Mouse (Mus musculus) left cerebral cortex, adult 8-10 months (tissue): ENCODE data around the gene Hhat. TPM values are rescaled to one million over a fixed set of nuclear protein-coding genes. Genes with fewer than 3 reads are reported as not detected.

Experiments used
- DNase-seq, 2 experiments: peaks; one replicate each; pipeline ENCODE4 v3.0.0; 2022; ENCODE audit warnings: low spot score in 2 of 2
- total RNA-seq, 4 experiments: library from RNA; stranded (reverse); gene quantifications; 2 replicates each; pipeline ENCODE4 v1.2.4; 2022

Gene Hhat
- total RNA-seq, 4 experiments from 2014 or later = 2.2 to 2.6 (median 2.5) TPM

DNA sequence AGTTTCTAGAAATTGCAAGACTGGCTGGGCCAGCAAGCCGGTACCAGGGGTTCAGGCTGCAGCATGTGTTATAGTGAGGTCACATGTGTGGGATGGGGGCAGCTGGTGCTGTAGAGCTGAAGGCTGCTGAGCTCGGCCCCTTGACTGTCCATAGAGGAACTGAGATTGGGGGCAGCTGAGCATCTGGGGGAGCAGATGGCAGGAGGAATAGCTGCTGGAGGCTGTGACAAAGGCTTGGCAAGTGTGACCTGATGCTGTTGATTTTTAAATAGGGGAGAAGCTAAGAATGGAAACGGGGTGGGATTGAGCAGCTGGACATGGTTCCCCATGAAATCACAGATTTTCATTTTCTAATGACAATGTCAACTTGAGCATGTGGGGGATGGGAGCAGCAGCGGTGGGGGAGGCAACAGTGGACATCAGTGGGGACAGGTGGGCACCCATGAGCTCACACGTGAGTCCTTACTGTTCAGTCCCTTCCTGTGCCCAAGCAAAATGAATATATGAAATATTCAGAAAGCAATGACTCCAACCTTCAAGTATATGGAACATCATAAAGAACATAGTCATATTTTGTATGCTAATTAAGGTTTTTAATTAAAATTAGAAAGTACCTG, 212.9 kb downstream of the Hhat start:
- DNase-seq = no peak

DNA sequence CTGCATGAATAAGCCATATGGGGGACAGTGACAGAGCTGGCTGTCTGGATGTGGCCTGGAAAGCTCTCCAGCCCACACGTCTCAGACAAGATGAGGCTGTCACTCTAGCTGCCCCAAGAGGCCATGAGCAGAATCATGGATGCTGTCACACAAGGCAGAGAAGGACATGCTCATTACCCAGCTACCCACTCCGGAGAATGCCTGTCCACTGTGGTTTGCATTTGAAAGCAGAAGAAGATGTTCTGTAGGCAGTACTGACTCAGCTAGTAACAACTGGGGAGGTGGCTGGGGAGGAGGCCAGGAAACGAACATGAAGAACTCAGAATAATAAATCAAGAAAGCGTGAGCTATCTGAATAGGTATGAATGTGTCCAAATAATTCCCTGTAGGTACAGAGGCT, 215.5 kb downstream of the Hhat start:
- peak in 1 of 2 experiments; percentile 70 for DNase-seq

DNA sequence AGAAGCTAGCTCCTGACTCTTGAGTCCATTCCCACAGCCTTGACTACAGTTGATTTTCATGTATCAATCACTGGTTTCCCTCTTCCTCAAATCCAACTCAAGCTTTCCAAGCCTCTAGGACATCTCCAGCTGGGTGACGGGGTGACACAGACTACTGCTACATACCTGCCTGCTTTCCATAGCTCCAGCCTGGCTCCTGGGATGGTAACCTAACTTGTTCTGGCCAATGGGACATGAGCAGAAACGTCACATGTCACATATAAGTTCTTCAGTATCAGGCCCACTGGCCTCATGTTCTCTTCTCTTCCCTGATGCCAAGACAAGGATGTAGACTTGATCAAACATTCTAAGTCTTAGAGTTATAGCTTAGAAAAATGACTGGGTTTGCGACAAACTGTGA, 220.5 kb downstream of the Hhat start:
- no peak for DNase-seq

DNA sequence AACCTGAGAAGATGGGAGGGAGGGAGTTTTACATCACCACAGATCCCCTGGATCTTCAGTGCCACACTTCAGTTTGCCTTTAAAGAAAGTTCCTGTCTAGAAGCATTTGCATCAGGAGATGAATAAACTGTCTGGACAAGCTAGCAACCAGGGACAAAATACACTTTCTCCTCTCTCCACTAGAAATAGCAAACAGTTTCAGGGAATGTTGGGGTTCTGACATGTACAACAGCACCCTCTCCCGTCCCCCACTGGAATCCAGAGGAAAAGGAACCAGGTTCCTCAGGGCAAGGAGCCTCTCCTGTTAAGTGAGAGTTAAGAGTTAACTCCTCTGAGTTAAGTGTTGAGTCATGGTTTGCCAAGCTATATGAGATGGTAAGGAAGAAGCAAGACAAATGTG, 224.2 kb downstream of the Hhat start:
- DNase-seq = no peak

DNA sequence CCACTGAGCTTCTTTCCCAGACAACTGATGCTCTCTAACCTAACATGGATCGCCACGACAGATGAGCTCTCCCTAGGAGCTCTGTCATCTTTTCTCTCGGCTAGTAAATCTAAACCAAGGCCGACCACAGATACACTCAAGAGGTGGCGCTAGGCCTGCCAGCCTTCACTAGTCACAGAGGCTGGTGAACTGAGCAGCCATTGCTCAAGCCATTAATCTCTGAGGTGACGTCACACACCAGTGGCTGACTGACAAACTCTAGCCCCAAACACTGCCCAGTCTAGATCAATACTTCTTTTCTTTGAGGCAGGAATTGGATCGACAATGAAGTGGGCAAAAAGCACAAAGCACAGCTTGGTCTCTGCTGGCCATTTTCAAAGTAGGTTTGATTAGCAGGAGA, 226.1 kb downstream of the Hhat start:
- no peak for DNase-seq

DNA sequence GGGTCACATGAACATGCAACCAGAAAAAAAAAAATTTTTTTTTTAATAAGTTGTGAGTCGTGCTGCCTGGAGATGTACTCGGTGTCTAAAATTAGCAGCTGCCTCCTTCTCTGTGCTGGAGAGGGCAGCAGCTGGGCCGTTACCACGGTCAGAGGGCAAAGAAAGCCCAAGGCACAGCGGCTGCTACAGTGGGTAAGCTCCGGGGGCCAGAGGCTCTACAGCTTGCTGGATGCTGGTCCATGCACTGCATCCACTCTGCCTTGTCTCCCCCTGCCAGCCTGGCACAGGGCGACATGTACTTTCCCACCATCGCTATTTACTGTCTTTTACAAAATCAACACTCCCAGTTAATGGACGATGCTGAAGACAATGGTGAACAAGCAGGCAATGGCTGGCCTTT, 226.9 kb downstream of the Hhat start:
- no peak for DNase-seq

DNA sequence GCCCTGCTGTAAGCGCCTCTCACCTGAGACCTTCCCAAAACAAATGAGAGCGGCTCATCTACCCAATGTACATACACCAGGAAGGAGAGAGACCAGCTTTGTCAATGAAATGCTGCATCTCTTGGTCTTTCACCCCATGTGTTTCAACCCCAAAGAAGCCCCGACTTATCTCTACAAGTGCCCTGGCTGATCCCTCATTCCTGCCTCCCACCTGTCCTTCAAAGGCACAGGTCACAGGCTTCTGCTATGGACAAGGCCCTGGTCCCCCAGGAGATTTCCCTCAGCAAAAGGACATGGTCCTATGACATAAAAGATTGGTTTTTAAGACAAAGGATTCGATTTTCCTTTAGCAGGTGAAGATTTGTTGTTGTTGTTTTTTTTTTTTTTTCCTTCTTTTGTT, 227.3 kb downstream of the Hhat start:
- no peak for DNase-seq

DNA sequence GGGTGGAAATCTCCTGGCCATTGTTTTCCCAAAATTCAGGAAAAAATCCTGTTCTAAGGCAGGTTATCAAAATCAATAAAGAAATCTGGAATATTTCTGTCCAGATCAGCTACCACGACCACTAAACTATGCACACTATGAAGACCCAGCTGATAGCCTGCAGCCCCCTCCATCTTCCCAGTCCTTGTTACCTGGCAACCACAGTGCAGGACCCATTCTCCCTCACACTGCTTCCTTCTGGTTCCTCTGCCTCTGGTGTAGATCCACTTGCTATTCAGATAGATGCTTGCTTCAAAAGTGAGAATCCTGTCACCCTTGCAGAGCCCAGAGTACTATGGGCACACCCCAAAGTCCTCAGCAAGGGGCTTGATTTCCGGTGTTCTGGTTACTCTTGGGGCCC, 228.9 kb downstream of the Hhat start:
- no peak for DNase-seq

DNA sequence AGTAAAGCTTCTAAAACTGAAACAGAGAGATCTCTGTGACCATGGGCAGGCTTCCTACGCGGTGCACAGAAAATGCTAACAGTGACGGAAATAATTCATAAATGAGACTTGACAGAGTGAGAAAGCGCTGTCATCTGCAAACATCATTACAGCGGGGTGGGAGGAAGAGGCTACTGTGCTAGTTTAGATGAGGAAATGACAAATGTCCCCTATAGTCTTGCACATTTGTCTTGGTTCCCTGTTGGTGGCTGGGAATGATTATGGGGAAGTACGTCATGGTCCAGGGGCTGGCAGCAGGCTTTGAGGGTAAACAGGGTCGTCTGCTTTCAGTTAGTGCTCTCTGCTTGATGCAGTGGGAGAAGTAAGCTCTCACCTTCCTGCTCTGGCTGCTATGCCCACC, 233.9 kb downstream of the Hhat start:
- no peak for DNase-seq

DNA sequence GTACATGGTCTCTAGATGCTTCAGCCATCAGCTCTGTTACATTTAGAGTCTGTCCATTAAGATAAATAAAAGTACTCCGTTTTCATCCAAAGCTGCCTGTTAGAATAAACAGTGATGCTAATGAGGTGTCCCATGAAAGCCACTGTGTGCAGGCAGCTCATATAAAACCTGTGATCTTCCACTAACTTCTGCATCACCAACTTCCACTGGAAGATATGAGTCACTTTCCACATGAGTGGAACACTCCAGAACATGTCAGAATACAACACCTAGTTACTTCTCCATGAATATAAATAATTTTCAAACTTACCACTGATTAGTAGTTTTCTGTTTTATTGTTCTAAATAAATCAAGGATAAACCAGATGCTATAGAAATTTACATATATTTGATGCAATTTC, 234.6 kb downstream of the Hhat start:
- no peak for DNase-seq

DNA sequence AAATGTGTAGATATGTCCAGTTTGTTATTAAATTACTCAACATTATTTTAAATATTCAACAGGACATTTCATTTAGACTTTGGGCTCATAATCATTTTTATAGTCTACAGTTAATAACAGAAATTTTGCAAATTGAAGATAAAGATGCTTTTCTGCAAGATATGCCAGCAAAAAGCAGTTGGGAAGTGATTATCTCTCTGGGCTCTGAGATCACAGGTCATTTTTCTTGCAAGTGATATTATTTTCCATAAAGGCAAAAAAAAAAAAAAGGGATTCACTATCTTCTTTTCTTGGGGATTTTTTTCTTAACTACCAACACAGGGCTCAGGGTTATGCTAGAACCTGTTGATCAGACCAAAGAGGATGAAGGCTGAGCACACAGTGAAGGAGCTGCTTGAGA, 238.0 kb downstream of the Hhat start:
- no peak for DNase-seq

DNA sequence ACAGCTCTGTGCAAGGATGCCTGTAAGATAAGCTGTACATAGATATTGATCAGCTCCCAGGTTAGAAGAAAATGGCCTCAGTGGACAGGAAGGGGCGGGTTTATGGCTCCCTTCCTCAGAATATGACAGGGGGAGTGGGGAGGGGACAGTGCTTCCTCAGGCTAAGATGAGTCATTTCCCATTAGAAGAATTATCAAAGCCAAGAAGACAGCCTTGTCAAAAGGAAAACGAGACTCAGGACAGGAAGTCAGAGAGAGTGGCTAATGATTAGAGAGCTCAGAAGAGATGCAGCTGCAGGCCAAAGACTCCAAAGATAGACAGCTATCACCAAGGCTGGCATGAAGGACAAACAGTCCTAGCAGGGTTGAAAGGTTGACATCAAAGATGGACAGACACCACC, 238.8 kb downstream of the Hhat start:
- DNase-seq = no peak

DNA sequence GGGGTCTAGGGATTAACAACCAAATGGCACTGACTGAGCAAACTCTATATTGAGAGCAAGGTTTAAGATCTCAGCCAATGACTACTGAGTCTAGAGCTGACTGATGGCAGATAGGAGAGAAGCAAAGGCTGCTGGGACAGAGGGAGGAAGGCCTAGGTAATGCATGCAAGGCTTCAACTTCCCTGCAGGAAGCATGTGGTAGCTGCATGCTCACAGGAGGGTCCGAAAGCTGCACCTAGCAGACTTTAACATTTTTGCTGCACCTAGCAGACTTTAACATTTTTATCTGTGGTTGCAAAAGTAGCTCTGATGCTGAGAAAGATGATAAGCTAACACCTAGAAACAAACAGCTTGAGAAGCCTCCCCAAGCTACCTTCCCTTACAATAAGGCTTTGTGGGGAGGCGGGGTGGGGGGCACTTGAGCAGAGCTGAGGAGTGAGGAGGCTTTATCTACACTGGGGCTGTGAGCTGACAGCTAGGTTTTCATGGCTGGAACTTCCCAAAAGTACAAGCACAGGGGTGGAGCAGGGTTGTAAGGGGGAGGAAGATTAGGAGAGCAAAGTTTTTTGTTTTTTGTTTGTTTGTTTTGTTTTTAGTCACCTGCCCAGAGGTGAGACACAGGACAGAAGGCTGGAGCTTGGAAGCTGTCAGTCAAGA, 239.4 kb downstream of the Hhat start:
- DNase-seq = no peak

DNA sequence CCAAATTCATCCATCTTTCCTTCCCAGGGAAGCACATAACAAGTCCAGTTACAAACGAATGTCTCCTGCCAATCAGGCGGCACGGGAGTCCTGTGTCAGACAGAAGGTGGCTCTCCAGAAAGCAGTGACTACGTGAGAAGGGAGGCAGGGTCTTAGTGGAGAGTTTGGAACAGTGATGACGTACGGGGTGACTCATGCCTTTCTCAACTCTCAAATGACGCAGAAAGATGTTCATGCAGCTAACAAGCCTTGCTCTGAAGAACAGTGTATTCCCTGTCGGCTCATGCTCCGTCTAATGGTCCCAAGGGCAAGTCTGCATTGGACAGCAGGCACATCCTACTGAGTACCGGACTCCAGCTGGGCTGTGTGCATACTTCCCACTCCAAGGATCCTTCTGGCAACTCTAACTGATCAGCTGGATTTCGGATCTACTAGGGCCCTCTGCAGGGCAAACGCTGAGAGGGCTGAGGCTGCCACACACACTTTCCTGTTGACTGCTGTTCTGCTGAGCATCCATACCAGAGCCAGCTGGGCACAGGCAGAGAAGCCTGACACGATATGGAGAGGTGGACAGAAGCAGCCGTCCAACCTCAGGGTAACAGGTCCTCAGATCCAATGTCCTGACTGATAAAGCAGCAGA, 245.2 kb downstream of the Hhat start:
- DNase-seq = peak in 1 of 2 experiments; percentile 26

DNA sequence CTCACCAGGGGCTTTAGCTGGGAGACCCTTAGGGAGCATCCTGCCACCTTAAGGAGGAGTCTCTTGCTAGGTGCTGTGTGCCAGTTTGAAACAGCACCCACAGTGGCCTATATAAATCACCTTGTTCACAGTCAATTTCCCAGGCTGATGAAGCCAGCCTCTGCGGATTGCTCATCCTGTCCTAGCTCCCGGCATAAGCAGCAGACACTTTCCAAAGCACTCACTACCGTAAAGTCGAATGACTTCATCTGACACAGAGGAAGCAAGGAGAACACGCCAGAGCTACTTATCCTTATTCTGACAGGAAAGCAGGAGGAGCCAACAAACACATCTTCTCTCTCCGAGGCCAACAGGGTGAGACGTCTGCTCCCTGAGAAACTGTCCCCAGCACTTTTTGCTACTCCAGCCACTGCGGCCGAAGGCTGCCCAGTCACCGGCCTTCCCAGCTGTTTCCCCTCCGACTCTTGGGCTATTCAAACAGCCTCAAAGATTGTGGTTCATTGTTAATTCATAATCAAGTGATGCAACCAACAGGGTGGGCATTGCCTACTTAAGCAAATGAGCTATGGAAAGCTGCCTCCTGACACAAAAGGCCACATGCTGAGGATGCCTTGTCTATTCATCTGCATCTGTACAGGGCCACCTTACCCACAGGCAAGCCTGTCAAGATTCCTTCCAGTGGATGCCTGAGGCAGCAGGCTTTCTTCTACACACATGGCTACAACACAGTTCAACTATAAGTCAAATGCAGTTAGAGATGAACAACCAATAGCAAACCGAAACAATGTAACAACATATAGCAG, 248.4 kb downstream of the Hhat start:
- no peak for DNase-seq

DNA sequence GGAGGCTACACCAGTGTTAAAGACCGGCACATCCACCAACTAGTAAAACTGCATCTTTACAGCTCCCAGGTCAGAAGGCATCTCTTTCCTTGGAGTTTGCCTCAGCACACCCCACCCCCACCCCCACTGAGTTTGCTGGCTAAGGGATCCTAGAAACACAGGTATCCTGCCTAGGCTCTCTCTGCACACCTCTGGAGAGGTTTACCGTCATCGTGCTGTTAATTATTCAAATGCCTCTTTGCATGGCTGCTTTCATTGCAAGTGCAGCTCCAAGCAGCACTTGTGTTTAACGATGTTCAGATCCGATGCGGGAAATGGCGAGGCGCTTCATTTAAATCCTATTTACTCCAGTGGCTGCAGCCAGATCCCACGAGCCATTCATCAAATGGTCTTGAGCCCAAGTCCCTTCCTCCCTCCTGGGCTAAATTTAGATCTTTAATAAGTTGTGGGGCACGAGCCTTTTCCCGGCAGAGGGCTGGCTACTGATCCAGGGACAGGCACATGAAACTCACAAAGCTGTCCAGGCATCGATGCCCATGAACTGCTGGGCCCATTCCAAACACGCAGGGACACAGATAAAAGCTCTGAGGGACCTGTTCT, 250.1 kb downstream of the Hhat start:
- no peak for DNase-seq

DNA sequence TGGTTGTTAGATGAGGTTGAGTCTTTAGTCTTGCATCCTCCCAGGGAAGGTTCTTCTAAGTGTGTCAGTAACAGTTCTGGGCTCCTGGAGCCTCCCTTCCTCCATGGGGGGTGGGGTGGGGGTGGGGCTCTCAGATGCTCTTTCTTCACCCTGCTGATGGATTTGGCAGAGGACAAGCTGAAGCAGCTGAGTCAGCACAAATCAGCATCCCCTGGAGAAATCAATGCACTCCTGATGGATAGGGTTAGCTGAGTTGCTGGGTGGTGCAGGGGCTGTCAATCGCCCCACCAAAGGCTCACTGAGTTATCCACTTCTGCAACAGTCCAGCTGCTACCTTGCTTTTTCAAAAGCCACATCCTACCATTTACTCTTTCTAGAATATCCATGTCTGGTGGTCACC, 251.3 kb downstream of the Hhat start:
- no peak for DNase-seq

DNA sequence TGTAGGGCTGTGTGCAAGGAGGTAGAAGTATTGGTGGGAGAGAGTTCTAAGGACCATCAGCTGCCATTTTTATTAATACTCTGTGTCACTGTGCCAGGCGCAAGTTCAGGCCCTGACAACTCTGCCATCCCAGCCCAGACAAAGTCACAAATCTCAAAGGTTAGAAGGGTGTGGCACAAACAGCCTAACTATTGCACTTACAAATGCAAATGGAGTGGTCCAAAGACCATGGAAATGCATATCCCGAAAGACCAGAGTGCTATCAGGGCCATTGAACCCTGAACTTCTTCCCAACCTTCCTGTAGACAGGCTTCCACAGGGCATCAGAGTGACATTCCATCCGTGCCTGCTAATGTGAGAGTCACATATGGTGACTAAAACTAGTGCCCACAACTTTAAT, 255.7 kb downstream of the Hhat start:
- no peak for DNase-seq

DNA sequence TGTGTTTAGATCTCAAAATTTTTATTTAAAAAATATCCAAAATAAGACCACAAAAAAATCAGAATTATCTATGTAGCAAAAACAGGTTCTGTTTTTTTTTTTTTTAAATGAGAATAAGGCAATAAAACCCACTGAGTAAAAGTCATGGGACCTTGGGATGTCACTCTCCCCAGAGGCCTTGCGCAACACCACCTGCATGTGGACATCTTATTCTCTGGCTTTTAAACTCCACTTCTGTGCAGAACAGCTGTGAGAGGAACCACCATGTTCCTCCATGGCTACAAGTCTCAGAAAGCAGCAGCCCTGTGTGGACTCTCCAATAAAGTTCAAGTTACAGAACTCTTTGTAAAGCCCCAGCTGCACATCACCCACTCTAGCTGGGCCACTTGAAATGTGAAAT, 258.2 kb downstream of the Hhat start:
- no peak for DNase-seq

DNA sequence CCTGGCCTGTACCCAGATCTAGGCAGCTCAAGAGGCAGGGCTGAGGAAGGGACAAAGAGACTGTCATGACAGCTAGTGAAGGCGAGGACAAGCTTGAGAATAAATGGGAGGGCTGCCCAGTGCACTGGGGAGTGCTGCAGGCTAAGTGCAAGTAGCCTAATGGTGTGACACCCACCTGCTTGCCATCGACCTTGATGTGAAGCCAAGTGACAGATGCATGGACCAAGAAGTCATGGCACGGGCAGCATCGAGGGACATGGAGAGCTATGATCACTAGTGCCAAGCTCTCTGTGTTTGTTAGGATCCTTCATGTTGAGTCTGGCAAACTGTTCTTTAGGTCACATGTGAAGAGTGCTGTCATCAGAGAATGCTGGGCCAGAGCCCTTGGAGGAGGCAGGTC, 267.4 kb downstream of the Hhat start:
- no peak for DNase-seq

DNA sequence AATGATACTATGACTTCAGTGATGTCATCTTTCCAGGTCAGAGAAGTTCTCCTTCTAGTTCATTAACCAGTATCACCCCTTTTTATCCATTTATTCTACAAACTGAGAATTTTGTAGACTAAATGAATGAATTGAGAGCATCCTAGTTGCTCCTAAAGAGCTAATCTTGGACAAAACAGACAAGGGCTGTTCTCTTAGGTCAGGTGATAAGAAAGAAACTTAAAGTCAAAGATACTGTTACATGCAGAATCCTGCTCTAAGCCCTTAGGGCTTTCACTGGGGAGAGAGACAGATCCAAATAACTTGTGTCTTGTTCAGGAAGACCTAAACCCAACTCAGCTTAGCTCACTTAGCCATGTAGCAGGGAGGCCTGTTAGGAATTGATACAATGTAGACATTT, 268.2 kb downstream of the Hhat start:
- no peak for DNase-seq

DNA sequence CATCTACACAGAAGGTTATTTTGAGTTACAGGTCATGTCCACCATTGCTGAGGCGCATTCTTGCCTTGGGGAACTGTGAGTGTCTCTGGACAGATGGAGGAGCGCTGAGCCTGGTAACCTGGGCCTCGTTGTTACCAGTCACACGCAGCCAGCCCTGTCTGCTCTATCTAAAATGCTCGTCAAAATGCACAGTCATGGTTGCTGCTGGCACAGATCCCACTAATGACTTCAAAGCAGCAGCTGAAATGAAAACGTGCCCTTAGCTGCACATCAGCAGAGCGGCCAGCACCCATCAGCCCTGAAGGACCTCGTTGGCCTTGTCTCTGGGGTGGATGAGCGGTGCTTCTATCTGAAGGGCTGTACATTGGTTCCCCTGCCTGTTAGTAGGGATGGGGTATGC, 269.0 kb downstream of the Hhat start:
- no peak for DNase-seq
